Mouse (Mus musculus) naive thymus-derived CD4-positive, alpha-beta T cell, adult 5 months (primary cell): ENCODE results near the gene Vmn2r23. TPM values are rescaled to one million over a fixed set of nuclear protein-coding genes. Genes with fewer than 3 reads are reported as not detected.

Experiments used
- polyA plus RNA-seq: library from polyadenylated mRNA; unstranded; fragments of 100-300 nt; shearing (Covaris generic); gene quantifications from one replicate; pipeline ENCODE4 v1.2.1, GENCODE M21; 2017

Vmn2r23 gene
- polyA plus RNA-seq, result 0.05 TPM

DNA sequence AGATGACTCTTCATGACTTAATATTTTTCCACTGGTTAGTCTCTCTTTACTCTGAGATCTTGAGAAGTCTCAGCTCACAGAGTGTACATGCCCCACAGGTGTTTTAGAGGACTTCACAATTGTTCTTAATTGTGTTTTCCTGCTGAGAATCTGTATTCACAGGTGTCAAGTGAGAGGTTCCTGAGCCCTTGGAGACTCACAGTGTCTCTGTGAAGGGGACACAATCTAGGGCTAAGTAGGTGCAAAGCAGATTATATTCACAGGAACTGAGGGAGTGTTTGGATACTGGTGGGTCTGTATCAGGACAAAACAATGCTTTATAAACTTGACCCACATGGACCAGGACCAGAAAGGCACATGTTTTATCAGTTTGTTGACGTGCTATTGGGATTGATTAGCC, at the start of gene Vmn2r23:
TSS of gene Vmn2r23 (plus strand) at position 301 of the 400 bp plus-strand sequence.

DNA sequence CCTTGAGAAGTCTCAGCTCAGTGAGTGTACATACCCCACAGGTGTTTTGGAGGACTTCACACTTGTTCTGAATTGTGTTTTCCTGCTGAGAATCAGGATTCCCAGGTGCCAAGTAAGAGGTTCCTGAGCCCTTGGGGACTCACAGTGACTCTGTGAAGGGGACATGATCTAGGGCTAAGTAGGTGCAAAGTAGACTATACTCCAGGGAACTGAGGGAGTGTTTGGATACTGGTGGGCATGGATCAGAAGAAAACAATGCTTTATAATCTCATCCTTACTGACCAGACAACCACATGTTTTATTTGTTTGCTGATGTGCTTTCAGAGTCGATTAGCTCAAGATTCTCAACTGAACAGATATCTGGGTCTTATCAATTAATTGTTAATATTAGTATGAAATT, 76.1 kb downstream of the Vmn2r23 start, which contains the start of gene Vmn2r24:
TSS of gene Vmn2r24 (plus strand) at position 301 of the 400 bp plus-strand sequence.

Other genes starting within 250 kb of the Vmn2r23 start
- not detected for gene Vmn2r21, start 169.3 kb upstream of the Vmn2r23 start, polyA plus RNA-seq
- gene Vmn2r22, start 51.9 kb upstream of the Vmn2r23 start, polyA plus RNA-seq, result not detected
- not detected for gene Vmn2r24, start 76.2 kb downstream of the Vmn2r23 start, polyA plus RNA-seq
- not detected for gene Vmn2r25, start 150.8 kb downstream of the Vmn2r23 start, polyA plus RNA-seq